Mouse (Mus musculus): ENCODE results near the gene Slc3a2. TPM values are rescaled to one million over a fixed set of nuclear protein-coding genes. Genes with fewer than 3 reads are reported as not detected.

Gene Slc3a2
- total and polyA plus RNA-seq, 3 experiments, result 192 to 548 (median 202) TPM

DNA sequence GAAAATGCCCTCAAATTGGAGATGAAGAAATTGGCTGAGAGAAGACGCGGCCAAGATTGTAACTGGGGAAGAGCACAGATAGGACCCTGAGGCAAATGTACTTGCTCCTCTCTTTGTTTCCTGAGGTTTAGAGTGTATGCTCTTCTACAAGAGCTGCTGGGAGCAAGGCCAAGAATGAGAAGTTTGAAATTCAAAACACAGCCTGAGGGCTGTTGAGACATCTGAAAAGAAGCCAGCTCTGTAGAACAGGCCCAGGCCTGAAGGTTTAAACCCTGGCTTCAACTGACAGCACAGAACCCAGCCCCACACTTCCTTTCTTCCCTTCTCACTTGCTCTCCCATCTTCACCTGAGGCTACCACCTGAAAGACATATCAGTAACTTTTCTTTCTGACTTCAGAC, 13.1 kb downstream of the Slc3a2 start:
- DNase-seq, result no peak

DNA sequence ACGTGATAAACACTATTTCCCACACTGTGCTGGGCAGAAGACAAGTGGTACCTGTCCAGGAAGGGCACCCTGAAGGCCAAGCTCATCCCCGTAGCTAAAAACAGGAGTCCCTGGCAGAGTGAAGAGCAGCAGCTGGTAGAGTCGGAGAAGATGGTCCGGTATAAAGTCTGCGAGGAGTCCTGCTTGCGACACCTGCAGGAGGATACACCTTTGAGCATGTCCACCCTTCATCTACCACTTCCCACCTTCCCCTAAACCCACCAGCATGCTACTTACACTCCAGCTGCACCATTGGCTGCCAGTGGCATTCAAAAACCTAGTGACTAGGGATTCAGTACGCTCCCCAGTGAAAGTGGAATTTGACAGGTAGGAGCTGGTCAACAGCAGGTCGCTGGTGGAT, 14.2 kb downstream of the Slc3a2 start:
- DNase-seq, result no peak

DNA sequence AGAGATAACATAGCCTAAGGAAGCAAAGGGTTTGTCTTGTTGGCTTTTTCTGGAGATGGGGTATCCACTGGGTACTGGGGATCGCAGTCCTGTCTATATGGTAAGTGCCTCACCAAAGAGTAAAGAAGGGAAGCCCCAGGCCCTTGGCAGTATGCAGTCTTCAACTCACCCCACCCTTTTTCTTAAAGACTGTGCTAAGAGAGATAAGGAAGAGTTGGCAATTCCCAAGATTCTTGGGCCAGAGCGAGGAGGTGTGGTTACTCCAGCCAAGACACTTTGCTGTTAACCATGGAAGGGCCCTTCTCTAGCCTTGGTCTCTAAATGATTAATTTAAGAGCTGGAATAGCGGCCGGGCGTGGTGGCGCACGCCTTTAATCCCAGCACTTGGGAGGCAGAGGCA, 16.2 kb downstream of the Slc3a2 start:
- DNase-seq, result no peak

DNA sequence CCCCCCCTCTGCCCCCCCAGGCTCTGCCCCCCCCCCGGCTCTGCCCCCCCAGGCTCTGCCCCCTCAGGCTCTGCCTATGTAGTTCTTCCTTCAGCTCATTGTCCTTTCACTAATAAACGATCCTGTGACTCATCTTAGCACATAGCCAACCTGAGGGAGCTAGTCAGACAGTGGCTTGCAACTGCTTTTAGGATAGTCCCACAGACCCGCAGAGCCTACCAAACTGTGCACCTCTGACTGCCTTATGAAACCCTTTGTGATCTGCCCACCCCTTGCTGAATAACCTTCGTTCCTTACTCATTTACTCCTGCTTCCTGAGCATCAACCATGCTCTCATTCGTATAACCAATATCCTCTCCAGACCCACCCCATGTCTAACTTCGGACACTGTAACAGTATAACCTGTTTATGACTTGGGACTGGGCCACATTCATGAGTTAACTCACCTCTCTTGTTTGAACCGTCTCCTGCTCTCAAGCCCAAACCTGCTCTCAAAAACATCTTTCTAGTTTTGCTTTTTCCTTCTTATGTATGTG, 17.0 kb downstream of the Slc3a2 start:
- DNase-seq, result no peak

DNA sequence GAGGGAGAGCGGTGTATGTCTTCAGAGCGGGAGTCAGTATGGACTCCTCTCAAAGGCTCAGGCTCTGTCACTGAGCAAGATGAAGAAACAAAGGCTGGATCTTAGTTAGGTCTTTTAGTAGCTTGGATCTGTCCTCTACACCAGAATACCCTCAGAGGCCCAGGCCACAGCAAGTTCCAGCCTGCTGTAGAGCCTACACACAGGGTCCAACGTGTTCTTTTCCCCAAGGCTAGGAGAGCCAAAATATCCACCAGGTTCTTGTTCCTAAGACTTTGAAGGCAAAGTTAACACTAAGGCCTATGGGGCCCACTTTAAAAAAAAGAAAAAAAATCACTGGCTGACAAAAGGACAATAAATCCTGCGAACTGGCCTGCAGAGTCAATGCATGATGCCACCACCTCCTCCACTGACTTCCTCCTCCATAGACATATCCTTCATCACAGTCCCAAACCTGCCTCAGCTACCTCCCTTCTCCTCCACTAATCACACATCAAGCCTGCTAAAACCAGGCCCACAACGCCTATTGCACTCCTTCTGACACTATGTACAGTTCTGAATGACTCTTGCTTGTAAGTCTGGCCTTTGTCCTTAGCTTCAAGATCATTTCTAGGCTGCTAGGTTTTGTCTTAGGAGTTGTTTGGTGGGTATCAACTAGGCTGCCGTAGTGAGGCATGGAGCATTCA, 18.0 kb downstream of the Slc3a2 start:
- no peak for DNase-seq

DNA sequence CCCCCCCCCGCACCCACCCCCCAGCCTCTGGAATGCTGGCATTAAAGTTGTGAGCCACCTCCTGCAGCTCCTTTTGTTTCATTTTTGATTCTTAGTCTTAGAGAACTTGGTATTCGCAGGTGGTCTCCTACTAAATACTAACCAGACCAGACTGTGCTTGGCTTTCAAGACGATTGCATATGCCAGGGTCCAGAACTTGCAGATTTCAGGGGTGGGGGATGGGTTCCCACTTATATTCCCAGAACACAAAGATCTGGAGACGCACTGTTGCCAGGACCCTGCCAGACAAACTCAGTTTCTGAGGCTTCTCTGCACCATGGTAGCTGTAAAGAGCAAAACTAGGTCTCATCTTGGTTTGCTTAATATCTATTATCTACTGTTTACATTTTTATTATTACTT, 19.6 kb downstream of the Slc3a2 start:
- DNase-seq, result no peak

DNA sequence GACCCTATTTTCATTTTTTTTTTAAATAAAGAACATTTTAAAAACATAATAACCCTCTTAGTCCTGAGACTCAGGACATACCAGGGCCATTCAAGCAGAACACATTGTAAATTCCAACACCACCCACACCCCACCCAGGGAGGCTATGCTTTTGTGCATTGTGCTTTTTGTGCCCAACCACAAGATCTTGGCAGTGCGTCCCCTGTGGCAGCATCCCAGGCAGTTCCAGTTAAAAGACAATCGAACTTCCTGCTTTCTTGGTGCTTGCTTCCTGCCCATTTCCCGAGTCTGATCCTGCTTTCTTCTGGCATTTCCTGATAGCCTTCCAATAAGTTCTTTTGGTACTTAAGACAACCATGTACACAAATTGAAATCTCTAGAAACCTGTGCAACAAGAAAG, 20.7 kb downstream of the Slc3a2 start:
- peak; percentile 35 for DNase-seq

DNA sequence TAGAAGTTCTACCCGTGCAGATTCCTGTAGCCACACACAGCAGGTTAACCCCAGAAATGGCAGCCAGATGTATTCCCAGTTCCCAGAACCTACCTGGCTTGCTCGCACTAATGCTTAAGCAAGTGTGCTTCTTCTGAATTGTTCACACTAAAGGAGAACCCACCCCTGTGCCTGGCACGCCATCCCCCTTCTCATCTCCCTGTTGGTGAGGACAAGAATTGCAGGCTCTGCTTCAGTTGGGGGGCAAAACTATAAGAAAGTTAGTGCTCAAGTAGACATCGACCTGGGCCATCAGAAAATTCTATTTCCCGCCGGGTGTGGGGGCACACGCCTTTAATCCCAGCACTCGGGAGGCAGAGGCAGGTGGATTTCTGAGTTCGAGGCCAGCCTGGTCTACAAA, 23.5 kb downstream of the Slc3a2 start:
- DNase-seq, result no peak

DNA sequence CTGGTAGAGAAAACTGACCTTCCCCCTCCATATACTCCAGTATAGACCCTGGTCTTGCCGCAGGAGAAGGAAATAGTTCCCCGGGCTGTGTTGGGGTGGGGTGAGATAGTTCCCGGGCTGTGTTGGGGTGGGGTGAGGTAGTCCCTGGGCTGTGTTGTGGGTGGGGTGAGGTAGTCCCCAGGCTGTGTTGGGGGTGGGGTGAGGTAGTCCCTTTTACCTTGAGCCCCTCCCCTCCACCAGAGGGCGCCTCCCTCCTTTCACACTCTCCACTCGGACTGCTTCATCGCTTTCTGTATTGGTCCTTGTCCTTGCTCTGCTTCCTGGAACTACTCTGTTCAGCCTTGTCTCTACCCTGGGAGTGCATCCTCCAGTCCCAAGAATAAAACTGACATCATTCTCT, 27.8 kb downstream of the Slc3a2 start:
- peak; percentile 40 for DNase-seq

DNA sequence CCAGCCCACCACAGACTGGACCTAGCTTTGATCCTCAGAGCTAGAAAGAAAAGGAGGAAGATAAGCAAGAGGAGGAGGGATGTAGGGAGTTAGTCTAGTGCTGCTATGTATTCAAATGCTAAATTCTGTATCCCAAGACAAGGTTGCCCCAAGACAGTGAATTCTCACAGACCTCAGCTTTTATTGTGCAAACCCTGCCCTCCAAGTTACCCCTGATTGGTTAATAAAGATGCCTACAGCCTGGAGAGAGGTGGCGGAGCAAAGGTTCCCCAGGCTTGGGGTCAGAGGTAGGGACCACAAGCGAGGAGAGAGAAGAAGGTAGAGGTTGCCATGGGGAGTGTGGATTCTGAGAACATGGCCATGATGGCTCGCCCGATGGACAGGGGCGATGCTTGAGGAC, 30.4 kb downstream of the Slc3a2 start:
- no peak for DNase-seq

DNA sequence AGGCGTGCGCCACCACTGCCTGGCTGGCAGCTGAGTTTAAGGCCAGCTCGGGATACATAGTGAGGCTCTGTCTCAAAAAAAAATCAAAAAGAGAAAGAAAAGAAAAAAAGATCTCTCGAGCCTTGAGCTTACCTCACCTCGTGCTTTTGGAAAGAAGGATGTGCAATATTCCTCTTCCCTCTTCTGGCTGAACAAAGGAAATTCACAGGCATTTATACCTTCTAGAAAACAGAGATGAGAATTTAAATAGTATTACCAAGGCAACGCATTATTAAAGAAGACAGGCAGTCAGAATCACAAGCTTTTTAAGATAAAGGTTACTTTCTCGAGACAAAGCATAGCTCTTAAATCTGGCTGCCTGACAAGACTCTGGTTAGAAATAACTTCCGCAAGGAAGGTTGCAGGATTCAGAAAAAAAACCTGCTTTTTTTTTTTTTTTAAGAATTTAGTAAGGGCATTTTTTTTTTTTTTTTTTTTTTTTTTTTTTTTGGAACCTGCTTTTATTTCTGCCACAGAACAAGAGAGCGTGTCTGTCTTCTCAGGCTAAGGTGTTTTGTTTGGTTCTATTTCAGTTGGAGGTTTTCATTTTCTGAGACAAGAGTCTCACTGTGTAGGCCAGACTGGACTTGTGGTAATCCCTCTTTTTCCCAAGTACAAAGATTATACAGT, 31.2 kb downstream of the Slc3a2 start:
- DNase-seq, result no peak

DNA sequence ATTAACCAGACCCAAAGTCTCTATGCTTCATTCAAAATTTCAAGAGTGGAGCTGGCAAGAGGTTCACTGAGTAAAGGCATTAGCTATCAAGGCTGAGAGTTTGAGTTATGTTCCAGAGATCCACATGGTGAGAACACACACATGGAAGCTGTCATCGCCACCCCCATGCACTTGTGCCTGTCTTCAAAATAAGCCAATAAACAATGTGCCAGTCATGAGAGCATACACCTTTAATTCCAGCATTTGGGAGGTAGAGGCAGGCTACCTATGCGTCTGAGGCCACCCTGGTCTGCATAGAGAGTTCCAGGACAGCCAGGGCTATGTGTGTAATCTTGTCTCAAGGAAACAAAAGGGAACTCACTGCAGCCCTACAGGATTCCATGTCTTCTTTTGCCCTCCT, 39.5 kb downstream of the Slc3a2 start:
- no peak for DNase-seq

DNA sequence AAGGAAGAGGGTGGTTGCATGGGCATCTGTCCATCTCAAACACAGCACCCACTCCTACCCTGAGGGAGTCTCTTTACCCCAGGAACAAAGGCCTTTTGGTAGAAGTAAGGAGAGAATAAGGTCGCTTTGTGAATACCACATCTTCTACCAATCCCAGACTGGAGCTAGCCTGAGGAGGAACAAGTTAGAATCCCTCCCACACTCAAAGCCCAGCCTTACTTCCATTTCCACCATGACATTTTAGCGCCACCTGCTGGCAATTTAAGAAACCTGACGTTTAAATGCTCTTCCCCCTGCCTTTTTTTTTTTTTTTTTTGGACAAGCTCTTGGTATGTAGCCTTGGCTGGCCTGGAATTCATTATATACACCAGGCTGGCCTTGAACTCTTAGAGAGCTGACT, 40.2 kb downstream of the Slc3a2 start:
- DNase-seq, result peak; percentile 67

DNA sequence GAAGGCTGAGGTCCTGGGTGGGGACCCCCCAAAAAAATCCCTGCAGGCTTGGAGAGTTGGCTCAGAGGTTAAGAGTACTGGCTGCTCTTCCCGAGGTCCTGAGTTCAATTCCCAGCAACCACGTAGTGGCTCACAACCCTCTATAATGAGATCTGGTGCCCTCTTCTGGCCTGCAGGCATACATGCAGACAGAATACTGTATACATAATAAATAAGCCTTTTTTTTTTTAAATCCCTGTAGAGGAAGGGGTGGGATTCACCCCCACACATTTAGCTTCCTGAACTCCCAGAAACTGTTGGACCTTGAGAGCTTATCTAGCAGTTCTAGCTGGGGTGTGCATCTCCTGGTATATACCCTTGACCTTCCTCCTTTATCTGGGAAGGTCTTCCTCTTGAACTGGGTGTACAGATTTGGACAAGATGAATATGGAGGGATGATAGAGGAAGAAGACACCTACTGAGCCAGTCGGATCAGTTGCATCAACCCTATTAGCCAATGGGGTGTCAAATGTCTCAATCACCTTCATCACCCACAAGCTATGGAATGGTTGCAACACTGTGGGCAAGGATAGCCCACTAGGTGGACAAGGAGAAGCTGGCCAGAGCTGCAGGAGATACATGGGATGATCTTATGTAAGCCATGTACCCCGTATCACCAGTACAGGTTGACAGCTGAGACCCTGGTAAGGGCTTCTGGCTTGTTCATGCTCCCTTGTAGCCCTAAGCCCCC, 41.4 kb downstream of the Slc3a2 start:
- DNase-seq, result no peak

DNA sequence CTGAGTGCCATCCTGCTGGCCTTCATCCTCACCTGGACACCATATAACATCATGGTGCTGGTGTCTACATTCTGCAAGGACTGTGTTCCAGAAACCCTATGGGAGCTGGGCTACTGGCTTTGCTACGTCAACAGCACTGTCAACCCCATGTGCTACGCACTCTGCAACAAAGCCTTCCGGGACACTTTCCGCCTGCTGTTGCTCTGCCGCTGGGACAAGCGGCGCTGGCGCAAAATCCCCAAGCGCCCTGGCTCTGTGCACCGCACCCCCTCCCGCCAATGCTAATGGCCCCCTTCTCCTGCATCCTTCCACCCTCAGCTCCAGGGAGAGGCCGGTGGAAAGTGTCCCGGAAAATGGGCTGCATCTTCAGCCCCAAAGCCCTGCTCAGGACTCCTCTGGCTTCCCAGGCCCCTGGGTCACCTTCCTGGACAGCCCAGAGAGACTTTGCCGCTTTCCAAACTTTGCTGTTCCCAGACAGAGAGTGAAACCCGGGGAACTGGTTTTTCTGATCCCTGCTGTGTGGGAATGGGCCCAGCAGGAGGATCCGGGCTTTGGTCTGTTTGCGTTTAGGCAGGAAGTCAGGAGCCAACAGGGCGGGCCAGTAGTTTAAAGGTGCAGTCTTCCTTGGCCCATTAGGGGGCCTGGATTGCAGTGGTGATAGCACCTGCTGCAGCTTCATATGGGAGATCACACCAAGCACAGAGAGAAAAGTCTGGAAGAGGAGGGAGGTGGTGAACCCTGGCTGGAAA, 44.0 kb downstream of the Slc3a2 start:
- no peak for DNase-seq

DNA sequence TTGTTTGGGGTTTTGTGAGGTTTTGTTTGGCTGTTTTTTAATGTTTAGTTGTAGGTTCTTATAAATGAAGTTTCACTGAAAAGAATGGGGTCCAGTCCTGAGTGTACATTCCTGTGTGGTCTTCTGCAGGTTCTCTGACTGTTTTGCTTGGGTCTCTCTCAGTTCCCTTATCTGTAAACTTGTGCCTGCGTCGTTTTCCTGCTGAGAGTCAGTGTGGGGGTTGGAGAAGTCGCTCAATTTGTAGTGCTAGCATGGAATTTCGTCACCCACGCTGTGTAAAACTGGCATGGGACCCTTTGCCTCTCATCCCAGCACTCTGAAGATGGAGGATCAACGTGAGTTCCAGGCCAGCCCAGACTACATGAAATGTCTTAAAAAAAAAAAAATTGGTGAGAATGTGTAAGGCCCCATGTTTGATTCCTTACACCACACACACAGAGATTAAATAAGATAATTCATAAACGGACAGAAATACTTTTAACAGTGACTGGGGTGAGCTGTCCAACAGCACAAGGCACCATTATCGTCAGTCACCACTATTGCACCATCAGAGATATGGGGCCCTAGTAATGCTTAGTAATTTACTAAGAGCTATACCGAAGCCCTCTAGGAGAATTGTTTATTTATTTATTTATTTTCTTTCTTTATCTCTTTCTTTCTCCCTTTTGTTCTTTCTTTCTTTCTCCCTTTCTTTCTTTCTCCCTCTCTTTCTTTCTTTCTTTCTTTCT, 49.7 kb downstream of the Slc3a2 start:
- DNase-seq, result no peak

DNA sequence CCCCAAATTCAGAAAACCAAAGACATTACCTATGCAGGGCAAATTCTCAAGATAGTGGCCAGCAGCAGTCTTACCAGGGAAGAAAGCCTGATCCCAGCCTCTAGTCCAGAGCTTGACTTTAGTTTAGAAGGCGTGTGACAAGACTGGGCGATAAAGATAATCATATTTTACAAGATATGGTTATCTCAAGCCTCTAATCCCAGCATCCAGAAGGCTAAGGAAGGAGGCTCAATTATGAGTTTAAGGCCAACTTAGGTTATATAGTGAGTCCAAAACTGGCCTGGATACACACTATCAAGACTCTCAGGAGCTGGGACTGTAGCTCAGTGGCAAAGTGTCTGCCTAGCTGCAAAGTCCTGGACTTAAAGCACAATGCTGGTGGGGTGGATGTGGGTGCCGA, 50.3 kb downstream of the Slc3a2 start:
- no peak for DNase-seq

DNA sequence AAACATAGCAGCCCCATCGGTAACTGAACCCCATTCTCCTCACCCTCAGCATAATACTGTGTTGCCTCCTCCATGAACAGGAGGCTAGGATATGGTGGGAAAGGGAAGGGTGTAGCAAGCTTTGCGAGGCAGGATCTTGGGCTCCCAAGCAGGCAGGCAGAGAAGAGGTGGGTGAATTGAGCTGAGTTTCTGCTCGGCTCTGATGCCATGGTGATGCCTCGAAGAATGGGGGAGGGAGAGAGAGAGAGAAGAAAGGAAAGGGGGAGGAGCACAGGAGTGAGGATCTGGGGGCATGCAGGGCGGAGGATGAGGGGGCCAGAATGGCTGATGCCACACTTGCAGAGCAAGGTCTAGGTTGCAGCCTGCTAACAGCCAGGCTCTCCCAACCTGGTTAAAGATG, 57.4 kb downstream of the Slc3a2 start:
- DNase-seq, result no peak

DNA sequence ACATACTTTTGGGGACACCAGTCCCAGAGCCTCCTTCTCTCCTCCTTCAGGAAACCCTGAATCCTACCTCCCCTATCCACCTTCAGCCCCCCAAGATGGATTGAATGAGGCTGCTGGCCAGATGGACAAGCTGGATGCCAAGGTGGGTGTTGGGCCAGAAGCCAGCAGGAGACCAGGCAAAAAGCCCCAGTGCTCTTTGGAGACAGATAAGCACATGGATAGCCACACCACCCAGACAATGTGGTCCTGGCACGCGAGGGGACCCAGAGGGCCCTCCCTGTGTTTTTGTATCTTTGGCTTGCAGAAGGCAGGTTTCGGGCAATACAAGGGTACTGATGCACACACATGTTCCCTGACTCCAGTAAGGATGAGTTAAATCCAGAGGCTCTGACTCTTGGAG, 58.3 kb downstream of the Slc3a2 start:
- DNase-seq, result no peak

DNA sequence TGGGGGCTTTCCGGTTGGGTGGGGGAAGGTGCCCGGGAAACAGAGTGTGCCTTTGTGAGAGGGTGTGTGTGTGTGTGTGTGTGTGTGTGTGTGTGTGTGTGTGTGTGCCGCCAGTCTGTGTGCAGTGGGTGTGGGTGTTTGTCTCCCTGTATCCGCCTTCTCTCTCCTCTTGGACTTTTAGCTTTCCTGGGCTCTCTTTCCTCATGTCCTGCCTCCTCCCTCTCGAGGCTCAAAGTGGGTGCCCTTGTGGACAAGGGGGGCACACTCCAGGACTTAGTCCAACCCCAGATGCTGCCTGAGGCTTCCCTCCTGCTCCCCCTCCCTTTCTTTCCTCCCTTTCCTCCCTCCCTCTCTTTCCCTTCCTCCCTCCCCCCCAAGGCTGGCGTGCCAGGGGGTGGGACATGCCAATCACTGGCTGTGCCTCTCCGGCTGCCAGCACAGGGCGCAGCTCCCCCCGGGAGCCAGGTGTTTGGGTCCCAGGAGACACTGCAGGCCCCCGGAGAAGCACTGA, 59.2 kb downstream of the Slc3a2 start:
- no peak for DNase-seq

DNA sequence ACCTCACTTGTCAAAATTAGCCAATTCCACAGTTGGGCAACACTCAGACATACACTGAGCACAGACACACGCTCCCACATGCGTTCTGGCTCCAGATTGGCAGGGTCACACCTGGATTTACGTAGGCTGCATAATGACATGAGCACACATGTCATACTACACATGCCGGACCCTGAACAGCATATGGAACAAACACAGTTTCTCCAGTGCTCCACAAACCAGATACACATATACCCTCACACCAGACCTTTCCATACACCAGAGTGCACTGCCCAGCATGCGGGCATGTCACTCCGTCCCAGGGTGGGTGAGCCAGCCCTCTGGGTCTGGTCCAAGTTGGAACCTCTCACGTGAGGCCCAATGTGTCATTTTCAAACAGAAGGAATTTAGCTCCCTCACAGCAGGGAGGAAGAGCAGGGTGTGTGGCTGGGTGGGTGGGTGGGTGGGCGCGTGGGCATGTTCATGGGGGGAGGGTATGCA, 59.8 kb downstream of the Slc3a2 start, which contains the start of gene Chrm1:
Gene Chrm1 (plus strand): TSS at position 430 of the 480 bp plus-strand sequence.
- no peak for DNase-seq

All from adrenal gland, adult 2 months (tissue).